10 mouse cellular contexts compared by ENCODE assay signal in genomic region chr8:123891883-123892585, GRCm38 (mm10). TPM values are rescaled to one million over a fixed set of nuclear protein-coding genes. Genes with fewer than 3 reads are reported as not detected.
DNase-seq lines count a peak whose midpoint lies in the region; ATAC-seq and TF ChIP-seq lines count a peak whose summit lies in the region.
"Had no signal": no experiment of that assay in that cellular context is flagged by ENCODE, and none has a peak within 500 bp of the region (broad histone marks: within the 10 kb centered on the region; RNA-seq: fewer than 3 reads in every experiment).

No protein-coding gene starts in this region.

- H3K4me3 ChIP-seq in heart, embryonic 13.5 days, result peak overlapping the region; percentile 30
- H3K4me3 ChIP-seq in heart, adult 2 months, result no peak overlapping the region
- H3K4me3 ChIP-seq in neural tube, embryonic 11.5 days (ENCODE audit: low read depth, low read length), result peak overlapping the region; percentile 24

- no peak for DNase-seq in heart, adult 2 months
- DNase-seq in cerebellum, adult 9-11 months, result peak; percentile 95
- peak; percentile 72 to 80 for DNase-seq in frontal cortex, postnatal 14 days (ENCODE audit: low spot score in 2 of 2)
- DNase-seq in layer of hippocampus, postnatal 25 days (ENCODE audit: extremely low spot score in 1 of 2, low spot score in 1 of 2), result peak; percentile 64 to 76
- peak; percentile 40 for DNase-seq in neural tube, embryonic 11.5 days (ENCODE audit: low spot score)
- DNase-seq in urinary bladder, adult 2 months (ENCODE audit: low spot score), result no peak
- DNase-seq in spleen, adult 12 weeks (ENCODE audit: low spot score), result no peak

- no peak for TF ChIP-seq CTCF in heart, adult 2 months (IDR thresholded peaks at IDR 0.05)

- 6% methylated on average over 49 of the region's 49 CpGs for WGBS in heart, embryonic 13.5 days
- WGBS in heart, adult 2 months, result 8% methylated on average over 49 of the region's 49 CpGs
- 2% methylated on average over 49 of the region's 49 CpGs for WGBS in neural tube, embryonic 11.5 days

- H3K9me3 ChIP-seq in heart, embryonic 13.5 days, result no peaks in the 10 kb centered on the region
- no peaks in the 10 kb centered on the region for H3K9me3 ChIP-seq in neural tube, embryonic 11.5 days (ENCODE audit: control insufficient read depth, low read length)

- H3K4me1 ChIP-seq in heart, embryonic 13.5 days, result peaks cover 33% of the 10 kb centered on the region
- no peaks in the 10 kb centered on the region for H3K4me1 ChIP-seq in heart, adult 2 months (ENCODE audit: control insufficient read depth, insufficient read depth, low read length)
- no peaks in the 10 kb centered on the region; the same call in 1 of the 2 replicates for H3K4me1 ChIP-seq in neural tube, embryonic 11.5 days (ENCODE audit: control insufficient read depth, insufficient read depth, low read length)

- no peaks in the 10 kb centered on the region for H3K79me2 ChIP-seq in heart, adult 2 months (replicated peaks; ENCODE audit: control insufficient read depth, insufficient read depth, low read length)

- H3K9ac ChIP-seq in heart, embryonic 13.5 days, result no peak overlapping the region
- H3K9ac ChIP-seq in heart, adult 2 months (ENCODE audit: low read depth, low read length), result no peak overlapping the region
- H3K9ac ChIP-seq in neural tube, embryonic 11.5 days (ENCODE audit: low read length), result peak overlapping the region; percentile 0; the same call in 1 of the 2 replicates
- H3K9ac ChIP-seq: liver, embryonic 14.5 days had no signal

- intact Hi-C loops in heart, adult 2 months (cut with DNase I), result no loop called here

- TF ChIP-seq EP300 in heart, adult 2 months (IDR thresholded peaks at IDR 0.05; ENCODE audit: insufficient read depth, low read depth, low read length), result no peak

- no peak for TF ChIP-seq POLR2A in heart, adult 2 months (IDR thresholded peaks at IDR 0.05; ENCODE audit: insufficient read depth, low read depth, low read length)

- H3K27ac ChIP-seq in heart, embryonic 13.5 days (replicated peaks), result no peak overlapping the region
- H3K27ac ChIP-seq in heart, adult 2 months, result no peak overlapping the region
- H3K27ac ChIP-seq in neural tube, embryonic 11.5 days (ENCODE audit: low read depth, low read length), result no peak overlapping the region
- H3K27ac ChIP-seq: liver, embryonic 14.5 days had no signal

- no peaks in the 10 kb centered on the region for H3K36me3 ChIP-seq in heart, embryonic 13.5 days
- no peaks in the 10 kb centered on the region for H3K36me3 ChIP-seq in heart, adult 2 months (ENCODE audit: control insufficient read depth, insufficient read depth, low read length)
- H3K36me3 ChIP-seq in neural tube, embryonic 11.5 days (ENCODE audit: control insufficient read depth, insufficient read depth, low read length), result no peaks in the 10 kb centered on the region

- peak overlapping the region; percentile 55 for H3K4me2 ChIP-seq in heart, embryonic 13.5 days
- peak overlapping the region; percentile 43 for H3K4me2 ChIP-seq in neural tube, embryonic 11.5 days (ENCODE audit: low read depth)

- no peak for ATAC-seq in heart, embryonic 13.5 days (ENCODE audit: extremely low read depth, insufficient number of reproducible peaks, low FRiP score, low TSS enrichment)
- ATAC-seq in neural tube, embryonic 11.5 days (ENCODE audit: insufficient read depth, low FRiP score, low TSS enrichment), result no peak

- H3K27me3 ChIP-seq in heart, embryonic 13.5 days (replicated peaks), result peaks cover 81% of the 10 kb centered on the region
- peaks cover 7% of the 10 kb centered on the region for H3K27me3 ChIP-seq in heart, adult 2 months (ENCODE audit: control insufficient read depth, insufficient read depth, low read length)
- H3K27me3 ChIP-seq in neural tube, embryonic 11.5 days (ENCODE audit: control insufficient read depth, insufficient read depth, low read length), result peaks cover 54% of the 10 kb centered on the region

RNA-seq across cellular contexts. Expression of gene Acta1, which starts 2.5 kb away (rescaled TPM):
- polyA plus RNA-seq in heart, embryonic 13.5 days (2015; fragmentation: Nextera tagmentation; extraction: Ambion mirVana), result 292 and 377 TPM in 2 replicates
- 100 to 1,000 TPM; 229 to 294 TPM for total RNA-seq in heart, adult 2 months (2021)
- polyA plus RNA-seq in heart, adult 2 months (2012; rRNA removed), result 1,051 and 1,757 TPM in 2 replicates
- 1 to 10 TPM; 7.4 to 9.0 TPM for total RNA-seq in layer of hippocampus, postnatal 25 days (2021)
- polyA plus RNA-seq in neural tube, embryonic 11.5 days (2014; fragmentation: Nextera tagmentation; extraction: Ambion mirVana), result 90.2 and 95.2 TPM in 2 replicates
- polyA plus RNA-seq in urinary bladder, adult 2 months (2012; rRNA removed), result 1,444 and 2,020 TPM in 2 replicates
- total RNA-seq: CH12.LX had no signal

RNA-seq across cellular contexts. Expression of gene Ccsap, which starts 32.0 kb away (rescaled TPM):
- 2.5 TPM in 2 replicates for polyA plus RNA-seq in heart, embryonic 13.5 days (2015; fragmentation: Nextera tagmentation; extraction: Ambion mirVana)
- under 1 TPM; 0.68 to 0.81 TPM for total RNA-seq in heart, adult 2 months (2021)
- 0.18 and 0.70 TPM in 2 replicates for polyA plus RNA-seq in heart, adult 2 months (2012; rRNA removed)
- total RNA-seq in layer of hippocampus, postnatal 25 days (2021), result 10 to 100 TPM; 58.6 to 63.2 TPM
- 6.3 and 6.7 TPM in 2 replicates for polyA plus RNA-seq in neural tube, embryonic 11.5 days (2014; fragmentation: Nextera tagmentation; extraction: Ambion mirVana)
- polyA plus RNA-seq in urinary bladder, adult 2 months (2012; rRNA removed), result 2.2 and 2.6 TPM in 2 replicates

RNA-seq across cellular contexts. Expression of gene Nup133, which starts 57.0 kb away (rescaled TPM):
- polyA plus RNA-seq in heart, embryonic 13.5 days (2015; fragmentation: Nextera tagmentation; extraction: Ambion mirVana), result 24.4 and 24.8 TPM in 2 replicates
- 10 to 100 TPM in 1 of 2 experiments, 1 to 10 TPM in 1; 9.9 to 10.8 TPM for total RNA-seq in heart, adult 2 months (2021)
- 7.2 and 12.3 TPM in 2 replicates for polyA plus RNA-seq in heart, adult 2 months (2012; rRNA removed)
- total RNA-seq in layer of hippocampus, postnatal 25 days (2021), result 10 to 100 TPM; 21.7 to 24.3 TPM
- 49.8 and 52.3 TPM in 2 replicates for polyA plus RNA-seq in neural tube, embryonic 11.5 days (2014; fragmentation: Nextera tagmentation; extraction: Ambion mirVana)
- polyA plus RNA-seq in urinary bladder, adult 2 months (2012; rRNA removed), result 11.1 and 11.3 TPM in 2 replicates

Comparison
In these comparisons a context has a peak if more than half of its experiments do, and no peak if none do; other contexts are left out.
1. DNase-seq: peak in cerebellum, adult 9-11 months (single experiment), frontal cortex, postnatal 14 days (2 of 2), layer of hippocampus, postnatal 25 days (2 of 2) and neural tube, embryonic 11.5 days (single experiment); none in heart, adult 2 months (0 of 2), urinary bladder, adult 2 months (single experiment) and spleen, adult 12 weeks (single experiment).